Mouse (Mus musculus): ENCODE data around the gene Dctpp1. TPM values are rescaled to one million over a fixed set of nuclear protein-coding genes. Genes with fewer than 3 reads are reported as not detected.

Dctpp1 gene
- polyA plus RNA-seq, 1 experiment, result 62.1 TPM

- H3K27ac ChIP-seq (ENCODE audit: insufficient read depth, low read depth, low read length), result no peak overlapping the region
- H3K4me1 ChIP-seq (ENCODE audit: control insufficient read depth, insufficient read depth, insufficient read length, low read length), result peaks cover 2% of the 10 kb centered on the region; the same call in 1 of the 2 replicates
- whole genome bisulfite sequencing, result 80% methylated on average over 5 of the region's 5 CpGs
Observed at GRCm38 (mm10) chr7:127211014-127211745, 49.3 kb downstream of the Dctpp1 start.

GRCm38 (mm10) chr7:127210266-127210665 is 50.2 kb downstream of the Dctpp1 start:
- TF ChIP-seq CTCF (IDR thresholded peaks at IDR 0.05; ENCODE audit: extremely low read depth, insufficient read length, insufficient replicate concordance, low read depth, low read length), result no peak
- no peak for TF ChIP-seq POLR2A (IDR thresholded peaks at IDR 0.05; ENCODE audit: low read depth, low read length)
- Histone ChIP-seq H3K27ac (ENCODE audit: insufficient read depth, low read depth, low read length) (no peak overlapping the region), H3K27me3 (ENCODE audit: control insufficient read depth, insufficient read depth, low read length) (no peaks in the 10 kb centered on the region), H3K36me3 (ENCODE audit: control insufficient read depth, insufficient read depth, low read length) (no peaks in the 10 kb centered on the region), H3K4me1 (ENCODE audit: control insufficient read depth, insufficient read depth, insufficient read length, low read length) (peaks cover 4% of the 10 kb centered on the region), H3K4me3 (ENCODE audit: low read depth, low read length) (no peak overlapping the region)
- 85% methylated on average over 4 of the region's 4 CpGs for WGBS

More at GRCm38 (mm10) chr7:127211014-127211745, 49.3 kb downstream of the Dctpp1 start:
- no peak overlapping the region for H3K4me3 ChIP-seq (ENCODE audit: low read depth, low read length)
- no peaks in the 10 kb centered on the region for H3K36me3 ChIP-seq (ENCODE audit: control insufficient read depth, insufficient read depth, low read length)
- no peaks in the 10 kb centered on the region for H3K27me3 ChIP-seq (ENCODE audit: control insufficient read depth, insufficient read depth, low read length)
- TF ChIP-seq POLR2A (IDR thresholded peaks at IDR 0.05; ENCODE audit: low read depth, low read length) (no peak), CTCF (IDR thresholded peaks at IDR 0.05; ENCODE audit: extremely low read depth, insufficient read length, insufficient replicate concordance, low read depth, low read length) (no peak)

- H3K4me3 ChIP-seq (ENCODE audit: low read depth, low read length), result no peak overlapping the region
Observed at GRCm38 (mm10) chr7:127209851-127210250, 50.7 kb downstream of the Dctpp1 start.

GRCm38 (mm10) chr7:127208553-127209438 is 51.7 kb downstream of the Dctpp1 start, which contains the start of gene Mylpf:
Mylpf (plus strand) TSS chr7:127208890.
- peaks cover 2% of the 10 kb centered on the region; the same call in 1 of the 2 replicates for H3K36me3 ChIP-seq (ENCODE audit: control insufficient read depth, insufficient read depth, low read length)
- peak within 1 kb of the TSS; percentile 73 for H3K4me3 ChIP-seq (ENCODE audit: low read depth, low read length)
- peaks cover 2% of the 10 kb centered on the region for H3K4me1 ChIP-seq (ENCODE audit: control insufficient read depth, insufficient read depth, insufficient read length, low read length)
- WGBS, result 0% methylated on average over 44 of the region's 44 CpGs
- peak within 1 kb of the TSS; percentile 55 for H3K27ac ChIP-seq (ENCODE audit: insufficient read depth, low read depth, low read length)
- H3K27me3 ChIP-seq (ENCODE audit: control insufficient read depth, insufficient read depth, low read length), result no peaks in the 10 kb centered on the region
- TF ChIP-seq POLR2A (IDR thresholded peaks at IDR 0.05; ENCODE audit: low read depth, low read length), result peak; percentile 63
- peak; percentile 66; the same call in 1 of the 2 replicates for TF ChIP-seq CTCF (IDR thresholded peaks at IDR 0.05; ENCODE audit: extremely low read depth, insufficient read length, insufficient replicate concordance, low read depth, low read length)

More at GRCm38 (mm10) chr7:127209851-127210250, 50.7 kb downstream of the Dctpp1 start:
- TF ChIP-seq POLR2A (IDR thresholded peaks at IDR 0.05; ENCODE audit: low read depth, low read length) (no peak), CTCF (IDR thresholded peaks at IDR 0.05; ENCODE audit: extremely low read depth, insufficient read length, insufficient replicate concordance, low read depth, low read length) (no peak)
- H3K27me3 ChIP-seq (ENCODE audit: control insufficient read depth, insufficient read depth, low read length), result no peaks in the 10 kb centered on the region
- H3K27ac ChIP-seq (ENCODE audit: insufficient read depth, low read depth, low read length), result no peak overlapping the region
- H3K36me3 ChIP-seq (ENCODE audit: control insufficient read depth, insufficient read depth, low read length), result no peaks in the 10 kb centered on the region
- H3K4me1 ChIP-seq (ENCODE audit: control insufficient read depth, insufficient read depth, insufficient read length, low read length), result peaks cover 2% of the 10 kb centered on the region
- WGBS, result 78% methylated on average over 5 of the region's 5 CpGs

- H3K27me3 ChIP-seq (ENCODE audit: control insufficient read depth, insufficient read depth, low read length), result no peaks in the 10 kb centered on the region
- TF ChIP-seq CTCF (IDR thresholded peaks at IDR 0.05; ENCODE audit: extremely low read depth, insufficient read length, insufficient replicate concordance, low read depth, low read length) (no peak), POLR2A (IDR thresholded peaks at IDR 0.05; ENCODE audit: low read depth, low read length) (no peak)
- peak within 1 kb of the TSS; percentile 55 for H3K27ac ChIP-seq (ENCODE audit: insufficient read depth, low read depth, low read length)
- whole genome bisulfite sequencing, result 1% methylated on average over 39 of the region's 44 CpGs
- H3K4me3 ChIP-seq (ENCODE audit: low read depth, low read length), result peak within 1 kb of the TSS; percentile 73
- peaks cover 7% of the 10 kb centered on the region for H3K36me3 ChIP-seq (ENCODE audit: control insufficient read depth, insufficient read depth, low read length)
- H3K4me1 ChIP-seq (ENCODE audit: control insufficient read depth, insufficient read depth, insufficient read length, low read length), result peaks cover 2% of the 10 kb centered on the region
Observed at GRCm38 (mm10) chr7:127208295-127208552, 52.3 kb downstream of the Dctpp1 start, which contains the start of gene Tbc1d10b. Tbc1d10b (minus strand) TSS chr7:127208468.

GRCm38 (mm10) chr7:127207374-127208294 is 52.9 kb downstream of the Dctpp1 start:
- no peak for TF ChIP-seq POLR2A (IDR thresholded peaks at IDR 0.05; ENCODE audit: low read depth, low read length)
- TF ChIP-seq CTCF (IDR thresholded peaks at IDR 0.05; ENCODE audit: extremely low read depth, insufficient read length, insufficient replicate concordance, low read depth, low read length), result no peak
- no peaks in the 10 kb centered on the region for H3K27me3 ChIP-seq (ENCODE audit: control insufficient read depth, insufficient read depth, low read length)
- H3K4me3 ChIP-seq (ENCODE audit: low read depth, low read length), result peak overlapping the region; percentile 73
- WGBS, result 1% methylated on average over 53 of the region's 53 CpGs
- peaks cover 13% of the 10 kb centered on the region for H3K36me3 ChIP-seq (ENCODE audit: control insufficient read depth, insufficient read depth, low read length)
- peaks cover 2% of the 10 kb centered on the region for H3K4me1 ChIP-seq (ENCODE audit: control insufficient read depth, insufficient read depth, insufficient read length, low read length)
- peak overlapping the region; percentile 50 for H3K27ac ChIP-seq (ENCODE audit: insufficient read depth, low read depth, low read length)

Other genes with a start within 250 kb of the Dctpp1 start
- gene Mvp, start 246.1 kb downstream of the Dctpp1 start, polyA plus RNA-seq (2012; rRNA removed), result 148 and 353 TPM in 2 replicates
- 0.76 and 2.9 TPM in 2 replicates for gene Pagr1b, start 244.2 kb downstream of the Dctpp1 start, polyA plus RNA-seq (2012; rRNA removed)
- gene Pagr1a, start 243.4 kb downstream of the Dctpp1 start, polyA plus RNA-seq (2012; rRNA removed), result 1.6 and 3.7 TPM in 2 replicates
- 9.5 and 26.4 TPM in 2 replicates for gene Gm42742, start 239.6 kb downstream of the Dctpp1 start, polyA plus RNA-seq (2012; rRNA removed)
- gene Prrt2, start 239.5 kb downstream of the Dctpp1 start, polyA plus RNA-seq (2012; rRNA removed), result 1.3 and 2.7 TPM in 2 replicates
- 103 and 248 TPM in 2 replicates for gene Maz, start 233.7 kb downstream of the Dctpp1 start, polyA plus RNA-seq (2012; rRNA removed)
- gene Kif22, start 218.2 kb downstream of the Dctpp1 start, polyA plus RNA-seq (2012; rRNA removed), result 3.7 and 5.8 TPM in 2 replicates
- 4,647 and 5,350 TPM in 2 replicates for gene Zg16, start 173.4 kb downstream of the Dctpp1 start, polyA plus RNA-seq (2012; rRNA removed)
- 21.2 and 22.7 TPM in 2 replicates for gene AI467606, start 169.3 kb downstream of the Dctpp1 start, polyA plus RNA-seq (2012; rRNA removed)
- gene Qprt, start 138.5 kb downstream of the Dctpp1 start, polyA plus RNA-seq (2012; rRNA removed), result 0.37 and 1.7 TPM in 2 replicates
- gene Spn, start 122.9 kb downstream of the Dctpp1 start, polyA plus RNA-seq (2012; rRNA removed), result 2.4 and 3.9 TPM in 2 replicates
- 7.6 and 13.9 TPM in 2 replicates for gene Cd2bp2, start 64.7 kb downstream of the Dctpp1 start, polyA plus RNA-seq (2012; rRNA removed)
- gene Tbc1d10b, start 52.2 kb downstream of the Dctpp1 start, polyA plus RNA-seq (2012; rRNA removed), result 17.5 and 44.1 TPM in 2 replicates
- 0.74 and 1.3 TPM in 2 replicates for gene Mylpf, start 51.8 kb downstream of the Dctpp1 start, polyA plus RNA-seq (2012; rRNA removed)
- 4.9 and 8.1 TPM in 2 replicates for gene Zfp553, start 27.6 kb downstream of the Dctpp1 start, polyA plus RNA-seq (2012; rRNA removed)
- gene Sept1, start 27.6 kb downstream of the Dctpp1 start, polyA plus RNA-seq (2012; rRNA removed), result 14.3 and 34.1 TPM in 2 replicates
- 100.0 and 118 TPM in 2 replicates for gene Zfp771, start 16.4 kb downstream of the Dctpp1 start, polyA plus RNA-seq (2012; rRNA removed)
- gene Sephs2, start 13.3 kb upstream of the Dctpp1 start, polyA plus RNA-seq (2012; rRNA removed), result 44.5 and 81.9 TPM in 2 replicates
- 5.7 and 12.5 TPM in 2 replicates for gene Itgal, start 35.6 kb upstream of the Dctpp1 start, polyA plus RNA-seq (2012; rRNA removed)
- gene Zfp768, start 84.9 kb upstream of the Dctpp1 start, polyA plus RNA-seq (2012; rRNA removed), result 27.3 and 47.4 TPM in 2 replicates
- gene Zfp747, start 115.3 kb upstream of the Dctpp1 start, polyA plus RNA-seq (2012; rRNA removed), result 15.0 and 35.5 TPM in 2 replicates
- 4.5 and 7.3 TPM in 2 replicates for gene 9130019O22Rik, start 126.5 kb upstream of the Dctpp1 start, polyA plus RNA-seq (2012; rRNA removed)
- gene E430018J23Rik, start 132.9 kb upstream of the Dctpp1 start, polyA plus RNA-seq (2012; rRNA removed), result 6.5 and 12.8 TPM in 2 replicates
- 3.5 and 5.8 TPM in 2 replicates for gene Zfp764, start 146.1 kb upstream of the Dctpp1 start, polyA plus RNA-seq (2012; rRNA removed)
- 14.1 and 29.6 TPM in 2 replicates for gene Zfp688, start 161.4 kb upstream of the Dctpp1 start, polyA plus RNA-seq (2012; rRNA removed)
- gene Zfp689, start 188.4 kb upstream of the Dctpp1 start, polyA plus RNA-seq (2012; rRNA removed), result 2.0 and 2.9 TPM in 2 replicates
- gene Prr14, start 198.9 kb upstream of the Dctpp1 start, polyA plus RNA-seq (2012; rRNA removed), result 30.3 and 81.2 TPM in 2 replicates
- 26.4 and 41.8 TPM in 2 replicates for gene Fbrs, start 218.5 kb upstream of the Dctpp1 start, polyA plus RNA-seq (2012; rRNA removed)